Mouse (Mus musculus): Measurements from ENCODE around the gene Ppme1.

Ppme1 gene

DNA sequence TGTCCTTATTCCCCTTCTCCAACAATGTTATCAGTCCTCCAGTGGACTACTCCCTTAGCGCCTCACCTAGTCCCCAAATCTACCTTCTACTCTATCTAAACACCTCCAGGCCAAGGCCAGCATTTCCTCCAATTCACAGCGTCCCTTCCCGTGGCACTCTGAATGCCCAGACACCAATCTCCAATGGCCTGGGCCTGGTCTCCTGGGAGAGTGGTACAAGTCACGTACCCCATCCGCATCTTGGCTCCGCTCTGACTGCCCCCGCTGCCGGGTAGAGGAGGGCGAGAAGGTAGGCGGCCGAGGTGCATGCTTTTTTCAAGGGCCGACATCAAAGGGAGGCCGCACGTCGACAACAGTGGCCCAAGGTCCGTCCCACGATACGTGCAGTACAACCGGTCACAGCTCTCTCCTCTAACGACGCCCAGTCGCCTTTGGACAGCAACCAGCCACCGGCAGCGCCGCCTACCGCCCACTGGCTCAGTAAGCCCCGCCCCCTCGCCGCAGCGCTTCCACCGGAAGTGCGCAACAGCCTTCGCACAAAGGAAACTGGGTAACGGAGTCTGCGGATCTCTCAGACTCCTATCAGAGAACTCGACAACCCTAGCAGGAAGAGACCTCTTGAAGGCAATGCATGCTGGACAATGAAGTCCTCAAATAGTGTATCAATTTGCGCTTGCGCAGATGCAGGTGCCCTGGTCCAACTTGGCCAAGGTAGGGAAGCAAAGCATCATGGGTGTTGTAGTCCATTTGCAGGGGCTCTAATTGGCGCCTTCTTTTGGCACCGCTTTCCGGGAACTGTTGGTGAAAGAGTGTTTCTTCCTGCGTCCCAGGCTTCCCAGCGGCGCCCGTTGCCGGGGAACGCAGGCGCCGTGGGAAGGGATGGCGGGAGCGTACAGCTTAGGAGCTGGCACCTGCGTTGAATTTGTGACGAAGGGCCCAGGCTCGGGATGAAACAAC lies at the start of gene Ppme1, which contains the start of gene C2cd3:
Ppme1 (minus strand) TSS at position 813 of the 957 bp plus-strand sequence.
C2cd3 (plus strand) TSS at position 739 of the 957 bp plus-strand sequence.
- in situ Hi-C loops (cut with MboI; ENCODE audit: low sequenced_read_pairs) = no loop called here

DNA sequence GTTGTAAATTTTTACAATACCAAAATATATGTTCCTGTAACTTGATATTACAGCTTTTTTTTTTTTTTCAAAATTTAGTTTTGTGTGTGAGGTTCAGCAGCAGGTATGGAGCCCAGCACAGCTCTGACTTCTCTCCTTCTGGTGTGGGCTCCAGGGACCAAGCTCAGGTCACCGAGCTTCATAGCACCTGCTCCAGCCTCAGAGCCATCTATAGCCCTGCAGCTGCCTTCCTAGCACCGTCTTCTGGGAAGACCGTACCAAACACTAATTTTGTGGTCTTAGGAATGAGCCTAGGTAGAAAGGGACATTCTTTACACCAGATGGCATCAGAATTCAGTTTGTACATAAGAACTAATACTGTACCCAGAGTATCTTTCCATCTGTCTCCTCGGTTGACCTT lies 36.6 kb upstream of the Ppme1 start:
- in situ Hi-C loops (cut with MboI; ENCODE audit: low sequenced_read_pairs) = no loop called here

DNA sequence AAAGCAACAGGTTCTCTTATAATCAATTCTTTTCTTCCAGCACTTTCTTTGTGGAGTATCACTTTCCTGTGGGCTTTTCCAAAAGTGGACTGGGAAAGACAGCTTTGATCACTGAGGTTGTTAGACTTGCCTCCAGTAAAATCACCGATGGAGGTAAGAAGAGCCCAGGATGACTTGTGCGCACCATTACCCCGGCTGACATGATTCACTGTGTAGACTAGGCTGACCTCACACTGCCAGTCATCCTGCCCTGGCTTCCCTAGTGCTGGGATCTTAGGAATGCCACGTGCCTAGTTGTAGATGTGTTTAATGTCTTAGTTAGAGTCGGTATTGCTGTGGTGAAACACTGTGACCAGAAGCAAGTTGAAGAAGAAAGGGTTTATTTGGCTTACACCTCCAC lies 35.6 kb upstream of the Ppme1 start:
- in situ Hi-C loops (cut with MboI; ENCODE audit: low sequenced_read_pairs) = no loop called here

DNA sequence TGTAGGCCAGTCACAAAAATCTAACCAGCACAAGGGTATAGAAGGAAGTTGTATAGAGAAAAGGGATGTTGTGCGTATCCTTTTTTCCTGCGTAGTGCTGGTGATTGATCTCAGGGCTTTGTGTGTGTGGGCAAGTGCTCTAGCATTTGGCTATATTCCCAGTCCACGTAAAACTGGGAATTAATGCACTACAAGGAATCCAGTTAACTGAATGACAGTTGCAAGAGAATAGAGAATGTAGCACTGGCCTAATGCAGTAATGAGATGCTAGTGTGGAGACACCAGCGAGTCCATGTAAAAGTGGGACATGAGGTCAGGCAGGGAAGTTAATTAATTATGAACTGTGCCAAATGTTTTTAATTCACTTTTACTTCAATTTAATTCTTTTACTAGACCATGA lies 30.6 kb upstream of the Ppme1 start:
- in situ Hi-C loops (cut with MboI; ENCODE audit: low sequenced_read_pairs) = no loop called here

DNA sequence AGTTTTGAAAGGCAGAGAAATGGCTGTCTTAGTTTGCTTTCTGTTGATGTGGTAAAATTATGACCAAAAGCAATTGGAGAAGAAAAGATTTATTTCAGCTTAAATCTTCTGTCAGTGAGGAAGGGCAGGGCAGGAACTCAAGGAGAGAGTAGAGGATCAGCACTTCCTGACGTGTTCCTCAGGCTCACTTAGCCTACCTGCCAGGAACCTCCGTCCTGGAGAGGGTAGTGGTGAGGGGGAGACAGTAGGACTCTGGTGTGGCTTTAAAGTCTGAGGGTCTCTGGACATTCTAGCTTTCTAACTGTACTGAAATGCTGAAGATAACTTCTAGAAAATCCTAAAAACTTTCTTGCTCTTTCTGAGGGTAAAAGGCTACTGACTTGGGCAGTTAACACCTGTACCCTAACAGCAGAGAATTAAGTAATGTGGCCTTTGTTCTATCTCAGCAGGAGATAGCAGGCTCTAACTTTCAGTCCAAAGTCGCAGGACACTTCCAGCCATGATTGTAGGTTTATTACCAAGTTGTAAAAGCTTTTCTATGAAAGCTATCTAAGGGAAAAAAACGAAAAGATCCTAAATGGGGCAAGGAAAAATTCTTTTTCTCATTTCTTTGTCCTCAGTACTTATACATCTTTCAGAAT lies 28.9 kb upstream of the Ppme1 start:
- in situ Hi-C loops (cut with MboI; ENCODE audit: low sequenced_read_pairs) = no loop called here

DNA sequence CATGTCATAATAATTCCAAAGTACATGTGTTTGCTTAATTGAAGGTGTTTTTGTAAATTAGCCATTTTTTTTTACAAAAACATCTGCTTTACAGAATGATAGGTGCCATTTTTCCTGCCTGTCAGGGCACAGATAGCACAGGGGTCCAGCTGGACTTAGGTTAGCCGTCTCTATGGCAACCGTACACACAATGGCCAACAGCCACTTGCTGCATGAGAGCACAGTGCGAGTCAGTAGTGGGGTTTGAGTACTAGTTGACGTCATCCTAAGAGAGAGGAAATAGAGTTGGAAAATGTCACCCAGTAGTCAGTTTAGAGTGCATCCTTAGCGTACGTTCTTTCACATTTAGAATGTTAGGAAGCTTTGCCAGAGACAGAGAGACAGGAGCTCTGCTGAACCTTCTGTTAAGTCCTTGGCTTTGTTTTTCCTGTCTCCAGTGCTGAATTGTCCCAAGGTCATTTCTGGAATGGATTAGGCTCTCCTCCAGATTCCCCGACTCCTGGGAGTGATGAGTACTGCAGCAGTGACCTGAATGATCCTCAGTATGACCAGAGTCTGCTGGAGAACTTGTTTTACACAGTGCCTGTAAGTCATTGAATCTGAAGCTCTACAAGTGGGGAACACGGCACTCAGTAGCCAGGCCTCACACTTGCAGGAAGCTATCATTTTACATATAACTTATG lies 27.3 kb upstream of the Ppme1 start:
- in situ Hi-C loops (cut with MboI; ENCODE audit: low sequenced_read_pairs) = loop anchor here (10.0 kb wide), 1 partner anchor 115 kb away; the partner anchor contains the start of gene P4ha3

DNA sequence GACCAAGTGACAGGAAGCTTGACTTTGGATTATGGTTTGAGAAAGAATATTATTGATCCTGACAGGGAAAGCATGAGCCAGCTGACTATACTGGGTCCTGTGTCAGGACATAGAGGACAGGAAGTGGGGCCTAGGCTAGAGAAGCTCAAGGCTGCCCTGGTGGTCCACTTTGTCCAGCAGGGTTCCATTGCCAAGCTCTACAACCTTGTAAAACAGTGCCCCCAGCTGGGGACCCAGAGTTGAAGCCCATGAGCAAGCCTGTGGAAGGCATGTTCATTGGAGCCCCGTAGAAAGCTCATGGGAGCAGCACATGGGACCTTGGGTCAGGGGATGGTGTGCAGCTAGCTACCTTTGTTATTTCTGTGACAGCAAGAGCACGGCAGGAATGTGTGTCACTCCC lies 20.2 kb upstream of the Ppme1 start:
- in situ Hi-C loops (cut with MboI; ENCODE audit: low sequenced_read_pairs) = loop anchor here (10.0 kb wide), 1 partner anchor 107 kb away; the partner anchor contains the start of gene P4ha3

DNA sequence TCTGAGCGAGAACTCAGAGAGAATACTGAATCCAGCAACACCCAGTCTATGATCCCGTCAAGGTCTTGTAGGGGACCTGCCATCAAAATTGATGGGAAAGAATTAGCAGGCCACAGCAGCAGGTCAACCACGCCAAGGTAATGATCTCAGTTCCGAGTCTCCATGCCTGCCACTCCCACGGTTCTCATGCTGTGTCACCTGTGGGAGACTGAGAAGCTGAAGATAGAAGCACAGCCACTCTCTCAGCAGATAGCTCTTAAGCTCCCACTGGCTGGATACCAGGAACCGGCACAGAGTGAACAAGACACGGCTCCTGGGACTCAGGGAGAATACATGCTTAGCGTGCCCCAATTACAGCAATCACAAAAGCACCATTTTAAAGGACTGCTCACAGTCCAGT lies 18.1 kb upstream of the Ppme1 start:
- in situ Hi-C loops (cut with MboI; ENCODE audit: low sequenced_read_pairs) = loop anchor here (10.0 kb wide), 1 partner anchor 105 kb away; the partner anchor contains the start of gene P4ha3

DNA sequence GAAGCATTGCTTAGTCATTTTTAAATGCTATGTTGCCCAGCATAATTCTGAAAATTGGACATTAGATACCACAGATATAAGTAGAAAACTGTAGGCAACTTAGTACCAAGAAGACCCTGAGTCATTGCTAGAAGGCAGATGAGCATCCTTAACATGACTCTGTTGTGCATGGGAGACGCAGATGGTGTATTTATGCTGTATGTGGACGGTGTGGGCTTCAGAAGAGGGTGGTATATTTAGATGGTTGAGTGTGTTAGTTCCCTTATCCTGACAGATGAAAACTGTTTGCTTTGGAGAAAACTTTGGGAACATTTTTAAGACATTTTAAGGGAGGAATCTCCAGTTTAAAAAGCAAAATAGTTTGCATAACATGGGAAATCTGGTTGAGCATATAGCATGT lies 16.1 kb upstream of the Ppme1 start:
- in situ Hi-C loops (cut with MboI; ENCODE audit: low sequenced_read_pairs) = no loop called here

DNA sequence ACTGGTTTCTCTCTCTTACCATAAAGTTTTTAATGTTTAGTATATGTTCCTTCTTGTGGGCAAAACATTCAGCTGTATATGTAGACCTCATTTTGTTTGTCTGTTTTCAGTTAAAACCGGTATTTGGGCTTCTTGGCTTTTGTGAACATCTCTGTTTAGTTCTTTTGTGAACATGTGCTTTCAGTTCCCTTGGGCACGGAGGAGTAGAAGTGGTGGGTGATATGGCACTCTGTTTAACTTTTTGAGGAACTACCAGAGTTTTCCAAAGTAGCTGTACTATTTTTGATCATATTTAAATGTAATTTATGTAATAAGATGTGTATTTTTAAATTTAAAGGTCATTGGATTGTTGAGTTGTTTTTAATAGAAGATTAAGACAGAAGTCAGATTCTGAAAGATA lies 11.1 kb upstream of the Ppme1 start:
- in situ Hi-C loops (cut with MboI; ENCODE audit: low sequenced_read_pairs) = no loop called here

DNA sequence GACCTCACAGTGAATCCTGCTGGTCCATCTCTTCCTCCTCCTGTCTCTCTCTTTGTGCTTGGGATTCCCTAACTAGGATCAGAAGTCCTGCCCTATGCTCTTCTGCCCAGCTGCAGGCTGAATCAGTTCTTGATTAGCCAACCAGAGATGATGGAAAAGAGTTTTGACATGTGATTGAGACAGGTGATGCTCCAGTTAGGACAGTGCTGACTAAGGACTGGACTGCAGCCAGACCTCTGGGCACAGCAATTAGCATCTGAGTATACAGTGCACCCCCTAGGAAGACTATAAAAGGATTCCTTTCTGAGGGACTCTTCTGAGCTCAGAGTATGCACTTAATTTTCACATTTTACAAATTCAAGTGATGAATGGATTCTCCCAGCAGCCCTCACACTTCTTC lies 9.1 kb upstream of the Ppme1 start:
- in situ Hi-C loops (cut with MboI; ENCODE audit: low sequenced_read_pairs) = no loop called here

DNA sequence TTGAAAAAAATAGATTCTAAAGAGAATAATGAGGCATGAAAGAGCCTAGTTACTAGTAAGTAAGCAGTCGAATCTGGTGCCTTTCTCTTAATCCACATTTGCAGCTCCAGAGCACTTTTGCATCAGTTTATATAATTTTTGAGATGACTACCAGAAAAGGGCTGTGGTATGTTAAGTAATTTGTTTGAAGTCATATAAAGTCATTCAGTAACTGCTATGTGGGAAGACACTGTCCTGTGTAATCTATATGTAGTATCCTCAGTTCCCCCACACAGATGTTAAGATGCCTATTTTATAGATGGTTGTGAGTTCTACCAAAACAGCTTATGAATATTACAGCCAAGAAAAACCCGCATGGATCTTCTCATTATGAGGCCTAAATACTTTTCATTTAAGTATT lies 6.2 kb upstream of the Ppme1 start:
- in situ Hi-C loops (cut with MboI; ENCODE audit: low sequenced_read_pairs) = no loop called here

DNA sequence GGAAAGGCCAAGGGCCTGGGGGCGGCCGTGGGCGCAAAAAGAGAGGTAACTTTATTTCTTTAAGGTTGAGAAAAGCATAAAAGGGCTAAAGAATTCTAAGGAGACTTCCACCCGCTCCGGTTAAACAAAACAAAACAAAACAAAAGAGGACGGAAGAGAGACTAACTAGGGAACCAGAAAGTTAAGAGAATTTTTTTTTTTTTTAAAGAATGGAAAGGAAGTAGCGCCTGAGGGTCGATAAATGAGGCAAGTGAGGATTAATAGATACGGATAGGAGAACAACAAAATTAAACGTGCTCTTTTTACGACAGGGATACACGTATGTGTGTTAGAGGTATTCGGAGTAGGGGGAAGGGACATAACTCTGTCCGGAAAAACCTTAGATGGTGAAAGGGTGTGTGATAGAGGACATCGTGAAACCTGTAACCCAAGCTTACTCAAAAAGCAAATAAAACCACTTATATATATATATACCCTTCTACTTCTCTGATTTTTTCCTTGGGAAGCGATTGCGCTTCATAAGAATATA lies 409 bp upstream of the Ppme1 start:
- in situ Hi-C loops (cut with MboI; ENCODE audit: low sequenced_read_pairs) = no loop called here

DNA sequence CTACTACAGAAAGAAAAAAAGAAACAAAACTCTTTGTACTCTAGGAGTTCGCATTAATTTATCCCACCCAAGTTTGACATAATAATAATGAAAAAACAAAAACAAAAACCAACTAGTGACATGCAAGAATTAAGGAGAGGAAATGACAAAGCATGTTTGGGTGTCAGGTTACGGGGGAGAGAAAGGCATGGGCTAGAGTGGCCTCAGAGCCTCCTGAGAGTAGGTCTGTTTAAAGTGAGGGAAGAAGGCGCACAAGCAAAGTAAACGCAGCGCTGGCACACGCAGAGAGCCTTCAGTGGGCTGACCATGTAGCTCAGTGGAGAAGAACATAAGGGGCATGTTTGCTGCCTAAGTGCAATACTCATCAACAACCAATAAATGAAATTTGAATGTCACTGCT lies 7.2 kb downstream of the Ppme1 start:
- in situ Hi-C loops (cut with MboI; ENCODE audit: low sequenced_read_pairs) = no loop called here

DNA sequence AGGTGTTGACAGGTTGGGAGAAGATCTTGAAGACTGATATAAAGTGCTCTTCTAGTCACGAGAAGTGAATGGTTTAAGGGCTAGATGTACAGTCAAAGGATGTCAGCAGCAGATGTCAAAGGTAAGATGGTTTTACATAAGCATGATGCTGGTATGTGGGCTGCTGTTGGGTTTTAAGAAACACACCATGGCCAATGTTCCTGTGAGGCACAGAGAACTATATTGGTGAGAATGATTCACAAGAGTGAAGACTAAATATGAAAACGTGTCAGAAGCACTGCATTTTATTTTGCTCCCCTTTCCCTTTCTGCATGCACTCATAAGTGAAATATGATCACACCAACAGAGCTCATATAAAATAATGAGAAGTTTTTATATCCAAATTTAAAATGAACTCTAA lies 8.9 kb downstream of the Ppme1 start:
- in situ Hi-C loops (cut with MboI; ENCODE audit: low sequenced_read_pairs) = no loop called here

DNA sequence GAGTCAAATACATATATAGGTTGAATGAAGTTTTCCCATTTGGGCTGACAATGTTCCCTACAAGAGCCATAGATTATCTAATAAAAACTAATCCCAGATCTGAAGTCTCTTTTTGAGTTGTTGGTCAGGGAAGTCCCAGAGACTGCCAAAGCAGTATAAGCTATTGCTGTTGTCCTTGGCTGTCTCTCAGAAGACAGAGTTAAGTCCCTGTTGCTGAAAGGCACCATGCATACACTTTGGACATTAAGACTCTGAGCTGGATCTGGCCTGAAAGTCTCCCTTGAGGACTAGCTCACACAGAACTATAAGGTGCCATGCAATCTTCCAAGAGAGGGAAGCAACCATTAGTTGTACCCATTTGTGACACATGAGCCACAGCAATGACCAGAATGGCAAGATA lies 14.3 kb downstream of the Ppme1 start:
- in situ Hi-C loops (cut with MboI; ENCODE audit: low sequenced_read_pairs) = no loop called here

DNA sequence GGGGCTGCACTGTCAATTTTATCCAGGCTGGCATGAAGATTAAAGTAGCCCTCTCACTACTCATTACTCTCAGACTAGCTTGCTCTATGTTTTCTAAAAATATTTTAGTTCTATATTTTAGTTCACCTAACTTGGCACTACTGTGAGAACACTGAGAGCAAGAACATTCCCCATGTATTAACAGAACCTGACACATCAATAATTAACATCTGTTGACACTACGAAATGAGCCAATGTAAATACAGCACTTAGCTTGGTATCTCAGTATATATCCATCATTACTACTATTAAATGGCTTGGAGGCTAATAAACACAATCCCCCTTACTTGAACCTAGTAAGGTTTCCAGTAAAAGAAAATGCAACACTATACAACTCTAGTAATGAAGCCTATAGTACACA lies 15.3 kb downstream of the Ppme1 start:
- in situ Hi-C loops (cut with MboI; ENCODE audit: low sequenced_read_pairs) = no loop called here

DNA sequence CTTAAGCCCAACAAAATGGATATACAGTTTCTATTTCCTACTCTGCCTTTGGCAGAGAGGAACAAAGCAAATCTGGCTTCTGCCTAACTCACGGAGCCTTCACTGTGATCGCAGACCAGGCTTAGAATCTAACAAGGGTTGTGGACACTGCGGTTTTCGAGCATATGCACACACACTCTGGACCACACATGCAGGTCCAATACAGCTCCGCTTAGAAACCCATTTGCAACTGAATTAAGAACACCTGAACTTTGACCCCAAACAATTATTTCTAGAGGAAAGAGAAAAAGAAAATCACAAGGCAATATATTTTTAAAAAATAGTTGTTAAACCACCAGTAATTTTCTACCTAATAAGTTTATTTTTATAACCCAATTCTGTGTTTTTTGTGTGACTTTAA lies 15.8 kb downstream of the Ppme1 start:
- in situ Hi-C loops (cut with MboI; ENCODE audit: low sequenced_read_pairs) = no loop called here

DNA sequence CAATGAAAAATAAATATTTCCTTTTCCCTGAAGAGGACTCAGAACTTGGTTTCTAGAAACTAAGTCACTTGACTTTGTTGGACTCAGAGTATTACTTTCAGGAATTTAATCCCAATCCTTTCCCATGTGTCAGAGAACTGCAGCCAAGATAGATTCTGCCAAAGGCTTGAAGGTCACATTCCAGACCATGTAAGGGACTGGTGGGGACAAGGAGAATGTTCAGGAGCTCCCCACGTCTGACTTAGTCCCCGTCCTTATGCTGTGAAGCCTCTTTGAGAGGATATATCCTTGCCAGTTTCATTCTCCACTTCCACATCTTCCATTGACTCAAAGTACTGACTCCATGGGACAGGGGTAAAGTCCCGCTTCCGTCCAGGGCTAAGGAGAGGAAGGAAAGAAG lies 17.1 kb downstream of the Ppme1 start:
- in situ Hi-C loops (cut with MboI; ENCODE audit: low sequenced_read_pairs) = no loop called here

DNA sequence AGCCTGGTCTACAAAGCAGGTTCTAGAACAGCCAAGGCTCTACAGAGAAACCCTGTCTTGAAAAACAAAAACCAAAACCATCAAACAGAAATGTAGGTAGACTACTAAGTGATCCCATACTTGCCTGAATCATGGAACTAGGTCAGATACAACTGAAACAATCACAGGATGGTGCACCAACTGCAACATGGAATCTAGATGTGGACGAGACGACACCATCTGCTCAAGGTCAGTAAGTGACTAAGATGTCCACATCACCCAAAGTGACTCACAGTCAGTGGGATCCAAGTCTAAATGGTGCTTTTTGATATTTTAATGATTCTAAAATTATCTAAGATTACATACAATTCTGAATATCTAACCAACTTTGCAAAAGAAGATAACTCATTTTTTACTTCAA lies 36.2 kb downstream of the Ppme1 start:
- in situ Hi-C loops (cut with MboI; ENCODE audit: low sequenced_read_pairs) = no loop called here

DNA sequence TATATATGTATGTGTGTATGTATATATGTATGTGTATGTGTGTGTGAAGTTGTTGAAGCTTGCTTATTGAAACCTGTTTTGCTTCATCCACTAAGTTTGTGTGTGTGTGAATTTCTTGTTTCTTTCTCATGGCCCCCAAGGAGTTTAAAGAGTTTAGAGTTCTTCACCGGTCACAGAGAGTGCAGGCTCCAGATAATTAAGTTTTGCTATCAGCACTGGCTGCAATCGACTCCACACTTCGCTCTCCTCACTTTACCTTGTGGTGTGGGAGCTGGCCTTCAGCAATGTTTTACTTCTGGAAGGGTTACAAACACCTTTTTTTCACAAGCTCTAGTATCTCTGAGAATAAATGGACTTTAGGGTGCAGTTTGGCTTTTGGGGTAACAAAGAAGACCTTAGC lies 40.8 kb downstream of the Ppme1 start:
- in situ Hi-C loops (cut with MboI; ENCODE audit: low sequenced_read_pairs) = no loop called here
